Mouse (Mus musculus): ENCODE results near the gene Slc36a3.
"Not testable (repeated sequence)": the region's sequence is repeated elsewhere in the genome, so short reads cannot be mapped to it uniquely, and the experiment has no call there.

The Slc36a3 gene

GRCm38 (mm10) chr11:55131946-55132345, 19.6 kb downstream of the Slc36a3 start:
- peak; percentile 66 for DNase-seq (ENCODE audit: low read depth, low spot score)
- H3K27me3 ChIP-seq (ENCODE audit: control insufficient read depth, insufficient read depth, low read length, poor library complexity, severe bottlenecking), result no peaks in the 10 kb centered on the region

DNA sequence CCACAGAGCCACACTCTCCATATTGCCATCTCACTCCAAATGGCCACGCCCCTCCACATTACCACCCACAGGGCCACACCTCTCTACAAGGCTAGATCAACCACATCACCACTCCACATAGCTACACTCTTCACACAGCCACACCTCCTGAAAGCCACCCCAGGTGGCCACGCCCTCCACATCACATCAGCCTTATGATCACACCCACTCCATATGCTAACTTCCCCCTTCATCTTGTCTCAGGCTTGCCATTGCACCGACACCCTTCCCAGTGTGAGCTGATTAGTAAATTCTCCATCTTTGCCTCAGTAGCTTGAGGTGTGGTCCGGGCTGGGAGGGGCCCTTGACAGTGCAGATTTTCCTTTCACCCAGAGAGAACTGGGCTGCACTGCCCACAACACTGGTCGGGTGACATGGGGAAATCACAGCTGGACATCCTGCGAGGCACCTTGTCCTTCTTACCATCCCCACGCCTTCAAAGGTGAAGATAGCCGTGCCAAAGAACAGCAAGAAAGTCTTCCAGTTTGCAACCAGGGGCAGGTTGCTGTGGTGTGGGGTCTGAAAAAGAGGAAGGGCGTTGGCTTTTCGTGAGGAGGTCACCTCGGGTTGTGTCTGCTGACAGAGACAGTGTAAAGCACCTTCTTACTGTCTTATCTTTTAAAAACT, 20.3 kb downstream of the Slc36a3 start:
- H3K27me3 ChIP-seq (ENCODE audit: control insufficient read depth, insufficient read depth, low read length, poor library complexity, severe bottlenecking), result no peaks in the 10 kb centered on the region
- H3K36me3 ChIP-seq (ENCODE audit: control insufficient read depth, insufficient read depth, low read length, poor library complexity, severe bottlenecking), result no peaks in the 10 kb centered on the region
- peak; percentile 93 for DNase-seq (ENCODE audit: low read depth, low spot score)

More at GRCm38 (mm10) chr11:55131946-55132345, 19.6 kb downstream of the Slc36a3 start:
- no peaks in the 10 kb centered on the region for H3K36me3 ChIP-seq (ENCODE audit: control insufficient read depth, insufficient read depth, low read length, poor library complexity, severe bottlenecking)

- H3K27me3 ChIP-seq (ENCODE audit: control insufficient read depth, insufficient read depth, low read length, poor library complexity, severe bottlenecking), result no peaks in the 10 kb centered on the region
- H3K36me3 ChIP-seq (ENCODE audit: control insufficient read depth, insufficient read depth, low read length, poor library complexity, severe bottlenecking), result no peaks in the 10 kb centered on the region
- DNase-seq (ENCODE audit: low read depth, low spot score), result no peak
These were observed 23.1 kb downstream of the Slc36a3 start for GRCm38 (mm10) chr11:55128411-55128810.

DNA sequence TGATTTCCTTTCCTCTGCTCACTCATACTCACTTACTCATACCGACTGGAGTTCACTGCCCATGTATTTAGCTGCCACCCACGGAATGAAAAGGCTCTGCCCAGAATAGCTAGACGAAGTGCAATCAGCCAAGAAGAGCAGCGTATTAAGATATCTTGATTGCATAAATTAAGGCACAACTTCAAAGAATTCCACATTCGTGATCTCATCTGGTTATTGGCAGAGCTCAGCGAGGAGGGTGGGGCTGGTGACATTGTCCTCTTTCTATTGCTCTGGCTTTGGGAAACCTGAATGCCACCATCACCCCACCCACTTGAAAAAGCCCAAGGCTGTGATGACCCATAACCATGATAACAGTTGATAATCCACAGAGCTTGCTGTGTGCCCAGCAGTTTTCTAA, 23.6 kb downstream of the Slc36a3 start:
- H3K27me3 ChIP-seq (ENCODE audit: control insufficient read depth, insufficient read depth, low read length, poor library complexity, severe bottlenecking), result no peaks in the 10 kb centered on the region

GRCm38 (mm10) chr11:55126663-55127062, 24.8 kb downstream of the Slc36a3 start:
- Histone ChIP-seq H3K27me3 (ENCODE audit: control insufficient read depth, insufficient read depth, low read length, poor library complexity, severe bottlenecking) (no peaks in the 10 kb centered on the region), H3K36me3 (ENCODE audit: control insufficient read depth, insufficient read depth, low read length, poor library complexity, severe bottlenecking) (no peaks in the 10 kb centered on the region)
- DNase-seq (ENCODE audit: low read depth, low spot score), result no peak

More for the DNA sequence above, 23.6 kb downstream of the Slc36a3 start:
- no peaks in the 10 kb centered on the region for H3K36me3 ChIP-seq (ENCODE audit: control insufficient read depth, insufficient read depth, low read length, poor library complexity, severe bottlenecking)
- DNase-seq (ENCODE audit: low read depth, low spot score), result no peak

- Histone ChIP-seq H3K36me3 (ENCODE audit: control insufficient read depth, insufficient read depth, low read length, poor library complexity, severe bottlenecking) (no peaks in the 10 kb centered on the region), H3K27me3 (ENCODE audit: control insufficient read depth, insufficient read depth, low read length, poor library complexity, severe bottlenecking) (no peaks in the 10 kb centered on the region)
- DNase-seq (ENCODE audit: low read depth, low spot score), result no peak
These were observed 30.1 kb downstream of the Slc36a3 start for GRCm38 (mm10) chr11:55121430-55121829.

- no peaks in the 10 kb centered on the region for H3K36me3 ChIP-seq (ENCODE audit: control insufficient read depth, insufficient read depth, low read length, poor library complexity, severe bottlenecking)
- H3K27me3 ChIP-seq (ENCODE audit: control insufficient read depth, insufficient read depth, low read length, poor library complexity, severe bottlenecking), result no peaks in the 10 kb centered on the region
- peak; percentile 36 for DNase-seq (ENCODE audit: low read depth, low spot score)
These were observed 30.7 kb downstream of the Slc36a3 start for GRCm38 (mm10) chr11:55120821-55121271.

DNA sequence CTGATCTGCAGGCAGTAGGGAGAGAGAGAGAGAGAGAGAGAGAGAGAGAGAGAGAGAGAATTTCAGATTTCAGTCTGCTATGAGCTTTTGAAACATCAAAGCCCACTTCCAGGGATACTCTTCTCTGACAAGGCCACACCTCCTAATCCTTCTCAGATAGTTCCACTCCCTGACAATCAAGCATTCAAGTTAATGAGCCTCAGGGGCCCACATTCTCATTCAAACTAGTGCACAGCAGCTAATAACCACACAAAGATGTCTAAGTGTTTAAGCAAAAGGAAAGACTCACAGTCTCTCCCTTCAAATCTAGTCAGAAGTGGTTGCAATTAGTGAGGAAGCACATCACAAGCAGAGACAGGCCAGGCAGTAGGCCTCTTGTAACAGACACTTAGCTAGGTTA, 31.2 kb downstream of the Slc36a3 start:
- Histone ChIP-seq H3K36me3 (ENCODE audit: control insufficient read depth, insufficient read depth, low read length, poor library complexity, severe bottlenecking) (no peaks in the 10 kb centered on the region), H3K27me3 (ENCODE audit: control insufficient read depth, insufficient read depth, low read length, poor library complexity, severe bottlenecking) (no peaks in the 10 kb centered on the region)
- DNase-seq (ENCODE audit: low read depth, low spot score), result no peak

DNA sequence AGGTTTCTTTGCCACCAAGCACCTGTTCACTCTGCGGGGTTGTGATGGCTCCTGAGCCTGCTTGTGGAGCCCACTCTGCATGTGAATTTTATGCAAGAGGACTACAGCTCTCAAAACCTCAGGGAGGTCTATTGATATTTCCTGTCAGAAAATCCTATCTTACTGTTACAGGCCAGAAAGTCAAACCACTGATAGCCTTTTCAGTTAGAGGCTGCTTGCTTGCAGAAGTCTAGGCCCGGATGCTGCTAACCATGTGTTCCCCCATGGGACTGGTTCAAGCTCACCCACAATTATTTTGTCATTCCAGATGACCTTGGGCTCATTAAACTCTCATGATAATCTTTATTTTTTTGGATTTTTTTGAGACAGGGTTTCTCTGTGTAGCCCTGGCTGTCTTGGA, 34.5 kb downstream of the Slc36a3 start:
- DNase-seq (ENCODE audit: low read depth, low spot score), result peak; percentile 41
- Histone ChIP-seq H3K27me3 (ENCODE audit: control insufficient read depth, insufficient read depth, low read length, poor library complexity, severe bottlenecking) (no peaks in the 10 kb centered on the region), H3K36me3 (ENCODE audit: control insufficient read depth, insufficient read depth, low read length, poor library complexity, severe bottlenecking) (no peaks in the 10 kb centered on the region)

GRCm38 (mm10) chr11:55116004-55116403, 35.5 kb downstream of the Slc36a3 start:
- H3K36me3 ChIP-seq (ENCODE audit: control insufficient read depth, insufficient read depth, low read length, poor library complexity, severe bottlenecking), result no peaks in the 10 kb centered on the region
- no peaks in the 10 kb centered on the region for H3K27me3 ChIP-seq (ENCODE audit: control insufficient read depth, insufficient read depth, low read length, poor library complexity, severe bottlenecking)
- DNase-seq (ENCODE audit: low read depth, low spot score), result peak; percentile 51

GRCm38 (mm10) chr11:55114291-55114690, 37.2 kb downstream of the Slc36a3 start:
- Histone ChIP-seq H3K27me3 (ENCODE audit: control insufficient read depth, insufficient read depth, low read length, poor library complexity, severe bottlenecking) (no peaks in the 10 kb centered on the region), H3K36me3 (ENCODE audit: control insufficient read depth, insufficient read depth, low read length, poor library complexity, severe bottlenecking) (peaks cover 4% of the 10 kb centered on the region)
- no peak for DNase-seq (ENCODE audit: low read depth, low spot score)

- H3K27me3 ChIP-seq (ENCODE audit: control insufficient read depth, insufficient read depth, low read length, poor library complexity, severe bottlenecking); DNase-seq (ENCODE audit: low read depth, low spot score); H3K36me3 ChIP-seq (ENCODE audit: control insufficient read depth, insufficient read depth, low read length, poor library complexity, severe bottlenecking): not testable (repeated sequence)
These were observed 37.7 kb downstream of the Slc36a3 start for GRCm38 (mm10) chr11:55113861-55114250.

DNA sequence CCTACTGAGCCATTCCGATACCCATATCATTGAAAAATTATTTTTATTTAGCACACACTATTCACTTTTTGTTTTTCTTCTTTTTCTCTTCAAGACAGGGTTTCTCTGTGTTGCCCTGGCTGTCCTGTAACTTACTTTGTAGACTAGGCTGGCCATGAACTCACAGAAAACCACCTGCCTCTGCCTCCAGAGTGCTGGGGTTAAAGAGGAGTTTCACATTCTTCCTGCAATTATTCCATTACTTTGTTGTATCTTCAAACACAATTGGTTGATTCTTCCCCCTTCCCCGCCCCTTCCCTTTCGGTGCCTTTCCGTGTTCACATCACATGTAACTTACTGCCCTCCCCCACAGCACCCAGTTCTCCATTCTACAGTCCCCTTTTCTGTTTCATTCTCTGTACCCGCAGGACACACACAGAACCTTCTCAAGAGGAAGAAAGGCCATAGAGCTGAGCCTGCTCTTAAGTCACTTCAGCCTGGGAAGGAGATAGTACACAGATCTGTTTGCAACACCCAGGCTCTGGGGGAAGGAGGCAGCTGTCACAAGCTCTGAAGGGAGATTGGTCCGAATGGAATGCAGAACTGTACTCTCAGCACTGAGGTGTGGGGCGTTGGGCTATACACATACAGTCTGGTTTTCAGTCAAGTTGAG, 38.2 kb downstream of the Slc36a3 start:
- peak; percentile 87 for DNase-seq (ENCODE audit: low read depth, low spot score)
- H3K36me3 ChIP-seq (ENCODE audit: control insufficient read depth, insufficient read depth, low read length, poor library complexity, severe bottlenecking), result peaks cover 7% of the 10 kb centered on the region
- no peaks in the 10 kb centered on the region for H3K27me3 ChIP-seq (ENCODE audit: control insufficient read depth, insufficient read depth, low read length, poor library complexity, severe bottlenecking)

GRCm38 (mm10) chr11:55110566-55111169, 40.8 kb downstream of the Slc36a3 start:
- H3K36me3 ChIP-seq (ENCODE audit: control insufficient read depth, insufficient read depth, low read length, poor library complexity, severe bottlenecking), result peaks cover 8% of the 10 kb centered on the region
- no peaks in the 10 kb centered on the region for H3K27me3 ChIP-seq (ENCODE audit: control insufficient read depth, insufficient read depth, low read length, poor library complexity, severe bottlenecking)
- no peak for DNase-seq (ENCODE audit: low read depth, low spot score)

Data from splenic B cell, adult 2 months (primary cell).